In genomic region chr17:56018347-56019131, GRCm38 (mm10) we compare ENCODE assay signal across 8 mouse cellular contexts. TPM values are rescaled to one million over a fixed set of nuclear protein-coding genes. Genes with fewer than 3 reads are reported as not detected.
A peak's percentile ranks its signal among the peaks of the same experiment; 100 is the strongest.
DNase-seq lines count a peak whose midpoint lies in the region; ATAC-seq and TF ChIP-seq lines count a peak whose summit lies in the region.

No protein-coding gene starts in this region.

- no peaks in the 10 kb centered on the region for H3K27me3 ChIP-seq in kidney, embryonic 16.5 days (ENCODE audit: insufficient read depth, low read length)
- no peaks in the 10 kb centered on the region for H3K27me3 ChIP-seq in splenic B cell, adult 2 months (ENCODE audit: control insufficient read depth, insufficient read depth, low read length, poor library complexity, severe bottlenecking)

- H3K9me3 ChIP-seq in kidney, embryonic 16.5 days (ENCODE audit: low read length), result no peaks in the 10 kb centered on the region

- H3K9ac ChIP-seq in kidney, embryonic 16.5 days (replicated peaks; ENCODE audit: low read length), result no peak overlapping the region

- 69% methylated on average over 20 of the region's 20 CpGs for WGBS in kidney, embryonic 16.5 days

- H3K36me3 ChIP-seq in kidney, embryonic 16.5 days (ENCODE audit: insufficient read depth, low read length), result peaks cover 64% of the 10 kb centered on the region
- H3K36me3 ChIP-seq in splenic B cell, adult 2 months (ENCODE audit: control insufficient read depth, insufficient read depth, low read length, poor library complexity, severe bottlenecking), result peaks cover 22% of the 10 kb centered on the region

- peak; percentile 52 to 63 for DNase-seq in spleen, adult 18-20 months
- no peak for DNase-seq in spleen, adult 12 weeks (ENCODE audit: low spot score)
- peak; percentile 74 for DNase-seq in adrenal gland, postnatal 10 days
- DNase-seq in lung, postnatal 14 days, result peak; percentile 49
- peak; percentile 55 for DNase-seq in splenic B cell, adult 2 months (ENCODE audit: low read depth, low spot score)
- DNase-seq in frontal cortex, postnatal 14 days (ENCODE audit: low spot score in 2 of 2), result no peak

- TF ChIP-seq CTCF in embryonic fibroblast, embryonic 13.5 days (IDR thresholded peaks at IDR 0.05; ENCODE audit: borderline replicate concordance, insufficient read depth, low read length), result peak; percentile 89; the same call in 1 of the 2 replicates

- no peak overlapping the region for H3K4me2 ChIP-seq in kidney, embryonic 16.5 days (replicated peaks; ENCODE audit: low read depth, low read length)

- H3K4me1 ChIP-seq in embryonic fibroblast, embryonic 13.5 days (ENCODE audit: control insufficient read depth, insufficient read depth, low read length), result 0 out of 2 replicates have a peak, but pooled peaks cover 4% of the 10 kb centered on the region
- H3K4me1 ChIP-seq in kidney, embryonic 16.5 days (ENCODE audit: insufficient read depth, low read length), result peaks cover 8% of the 10 kb centered on the region; the same call in 1 of the 2 replicates

- no peak overlapping the region for H3K4me3 ChIP-seq in embryonic fibroblast, embryonic 13.5 days (ENCODE audit: insufficient read depth, low read length)
- H3K4me3 ChIP-seq in kidney, embryonic 16.5 days (ENCODE audit: low read length), result no peak overlapping the region

- TF ChIP-seq POLR2A in embryonic fibroblast, embryonic 13.5 days (IDR thresholded peaks at IDR 0.05; ENCODE audit: low read depth, low read length), result peak; percentile 37; the same call in 1 of the 2 replicates

- H3K27ac ChIP-seq in embryonic fibroblast, embryonic 13.5 days (ENCODE audit: insufficient read depth, low read length), result no peak overlapping the region
- no peak overlapping the region for H3K27ac ChIP-seq in kidney, embryonic 16.5 days (ENCODE audit: low read length)

- peak; percentile 44; the same call in 1 of the 2 replicates for ATAC-seq in kidney, embryonic 16.5 days (ENCODE audit: low FRiP score, low TSS enrichment)

RNA-seq across cellular contexts. Expression of gene Mpnd, which starts 13.0 kb away (rescaled TPM):
- 10 to 100 TPM; 77.0 to 91.2 TPM for total RNA-seq in adrenal gland, postnatal 10 days (2021)
- 45.3 and 51.1 TPM in 2 replicates for polyA plus RNA-seq in embryonic fibroblast, embryonic 13.5 days (2011; ENCODE audit: insufficient read length, low read depth, missing spikeins)
- polyA plus RNA-seq in kidney, embryonic 16.5 days (2015; fragmentation: Nextera tagmentation; extraction: Ambion mirVana), result 109 and 112 TPM in 2 replicates

RNA-seq across cellular contexts. Expression of gene Stap2, which starts 13.2 kb away (rescaled TPM):
- 10 to 100 TPM; 15.2 to 17.2 TPM for total RNA-seq in adrenal gland, postnatal 10 days (2021)
- 0.35 and 0.58 TPM in 2 replicates for polyA plus RNA-seq in embryonic fibroblast, embryonic 13.5 days (2011; ENCODE audit: insufficient read length, low read depth, missing spikeins)
- 21.0 and 21.4 TPM in 2 replicates for polyA plus RNA-seq in kidney, embryonic 16.5 days (2015; fragmentation: Nextera tagmentation; extraction: Ambion mirVana)

RNA-seq across cellular contexts. Expression of gene Sh3gl1, which starts 17.9 kb away (rescaled TPM):
- 10 to 100 TPM; 49.3 to 50.7 TPM for total RNA-seq in adrenal gland, postnatal 10 days (2021)
- polyA plus RNA-seq in embryonic fibroblast, embryonic 13.5 days (2011; ENCODE audit: insufficient read length, low read depth, missing spikeins), result 89.5 and 105 TPM in 2 replicates
- polyA plus RNA-seq in kidney, embryonic 16.5 days (2015; fragmentation: Nextera tagmentation; extraction: Ambion mirVana), result 189 and 190 TPM in 2 replicates

RNA-seq across cellular contexts. Expression of gene Chaf1a, which starts 21.7 kb away (rescaled TPM):
- total RNA-seq in adrenal gland, postnatal 10 days (2021), result 10 to 100 TPM in 1 of 2 experiments, 1 to 10 TPM in 1; 8.4 to 10.9 TPM
- polyA plus RNA-seq in embryonic fibroblast, embryonic 13.5 days (2011; ENCODE audit: insufficient read length, low read depth, missing spikeins), result 13.3 and 13.9 TPM in 2 replicates
- polyA plus RNA-seq in kidney, embryonic 16.5 days (2015; fragmentation: Nextera tagmentation; extraction: Ambion mirVana), result 26.0 and 28.4 TPM in 2 replicates

RNA-seq across cellular contexts. Expression of gene Fsd1, which starts 32.2 kb away (rescaled TPM):
- 1 to 10 TPM; 1.4 to 3.7 TPM for total RNA-seq in adrenal gland, postnatal 10 days (2021)
- 5.9 and 9.5 TPM in 2 replicates for polyA plus RNA-seq in embryonic fibroblast, embryonic 13.5 days (2011; ENCODE audit: insufficient read length, low read depth, missing spikeins)
- 21.6 TPM in 2 replicates for polyA plus RNA-seq in kidney, embryonic 16.5 days (2015; fragmentation: Nextera tagmentation; extraction: Ambion mirVana)

Comparison
In these comparisons a context has a peak if more than half of its experiments do, and no peak if none do; other contexts are left out.
1. DNase-seq: peak in spleen, adult 18-20 months (2 of 2), adrenal gland, postnatal 10 days (single experiment), lung, postnatal 14 days (single experiment) and splenic B cell, adult 2 months (single experiment); none in spleen, adult 12 weeks (single experiment) and frontal cortex, postnatal 14 days (0 of 2).
2. RNA of gene Stap2, which starts 13.2 kb away (polyA plus RNA-seq): 21.0 to 21.4 TPM in kidney, embryonic 16.5 days; 0.35 to 0.58 TPM in embryonic fibroblast, embryonic 13.5 days; every median in the first group is over 10 times any median in the second.